Mouse (Mus musculus) limb, embryonic 12.5 days (tissue): ENCODE results near the gene Tex264. TPM values are rescaled to one million over a fixed set of nuclear protein-coding genes. Genes with fewer than 3 reads are reported as not detected.

ENCODE experiments used
- ATAC-seq: fragments of 200-750 bp; cut with Nextera tagmentation; 2 replicates; pipeline ENCODE4 v1.8.0; 2017; ENCODE audit warnings: low read depth, moderate TSS enrichment; ENCODE audit not compliant: insufficient number of reproducible peaks, insufficient read depth, low FRiP score, low TSS enrichment
- H3K27ac ChIP-seq: fragments of 300-500 bp; sonication (generic); 2 replicates; pipeline ENCODE4 v1.5.1; 2016; ENCODE audit warnings: mild to moderate bottlenecking, moderate library complexity
- H3K27me3 ChIP-seq: fragments of 300-500 bp; sonication (generic); 2 replicates; pipeline ENCODE4 v1.6.1; 2016; ENCODE audit warnings: mild to moderate bottlenecking, moderate library complexity
- H3K36me3 ChIP-seq: fragments of 300-500 bp; sonication (generic); 2 replicates; pipeline ENCODE4 v1.6.1; 2016; ENCODE audit warnings: mild to moderate bottlenecking, moderate library complexity
- H3K4me1 ChIP-seq: fragments of 300-500 bp; sonication (generic); replicated peaks from 2 replicates; pipeline ENCODE4 v1.6.1; 2016
- H3K4me2 ChIP-seq: fragments of 300-500 bp; sonication (generic); 2 replicates; pipeline ENCODE4 v1.6.1; 2016; ENCODE audit warnings: mild to moderate bottlenecking, moderate library complexity
- H3K4me3 ChIP-seq: fragments of 300-500 bp; sonication (generic); replicated peaks from 2 replicates; pipeline ENCODE4 v1.5.1; 2016; ENCODE audit warnings: mild to moderate bottlenecking
- H3K9ac ChIP-seq: fragments of 300-500 bp; sonication (generic); replicated peaks from 2 replicates; pipeline ENCODE4 v1.6.1; 2016; ENCODE audit warnings: mild to moderate bottlenecking, moderate library complexity
- H3K9me3 ChIP-seq: fragments of 300-500 bp; sonication (generic); 2 replicates; pipeline ENCODE4 v1.6.1; 2016; ENCODE audit warnings: mild to moderate bottlenecking, moderate library complexity
- WGBS: fragments of 180-500 bp; shearing (Covaris S2); methylation state at CpG from one replicate; pipeline ENCODE4 v1.1.7; 2016; 5-methylcytosine and 5-hydroxymethylcytosine counted together
- polyA plus RNA-seq: library from polyadenylated mRNA; unstranded; fragments of >200 nt; fragmentation: Nextera tagmentation; extraction: Ambion mirVana; gene quantifications from 2 replicates; pipeline ENCODE4 v1.2.1, GENCODE M21; 2016

Gene Tex264
- polyA plus RNA-seq, 1 experiment from 2014 or later = 36.8 TPM

DNA sequence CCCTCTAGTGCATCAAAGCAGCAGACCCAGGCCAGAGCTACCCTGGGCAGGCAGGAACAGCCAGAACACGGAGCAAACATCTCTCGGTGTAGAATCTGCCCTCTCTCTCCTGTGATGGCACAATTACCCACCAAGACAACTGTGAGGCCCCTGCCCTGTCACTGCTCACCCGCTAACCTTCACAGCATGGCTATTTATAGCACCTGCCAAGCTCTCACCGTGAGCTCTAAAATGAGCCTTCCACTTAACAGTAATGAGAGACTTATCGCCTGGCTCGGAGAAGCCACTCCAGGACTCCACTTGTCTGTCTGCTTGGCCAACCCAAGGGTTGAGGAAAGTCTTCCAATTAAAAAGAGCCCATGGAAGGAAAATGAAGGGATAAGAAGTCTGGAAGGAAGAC lies 22.5 kb downstream of the Tex264 start:
- no peak overlapping the region for H3K4me2 ChIP-seq
- 75% methylated on average over 6 of the region's 6 CpGs for WGBS
- H3K27me3 ChIP-seq = no peaks in the 10 kb centered on the region
- peaks cover 87% of the 10 kb centered on the region for H3K36me3 ChIP-seq
- H3K4me1 ChIP-seq = no peaks in the 10 kb centered on the region
- H3K27ac ChIP-seq = no peak overlapping the region
- no peak overlapping the region for H3K4me3 ChIP-seq
- no peak overlapping the region for H3K9ac ChIP-seq
- no peaks in the 10 kb centered on the region for H3K9me3 ChIP-seq
- ATAC-seq = no peak

DNA sequence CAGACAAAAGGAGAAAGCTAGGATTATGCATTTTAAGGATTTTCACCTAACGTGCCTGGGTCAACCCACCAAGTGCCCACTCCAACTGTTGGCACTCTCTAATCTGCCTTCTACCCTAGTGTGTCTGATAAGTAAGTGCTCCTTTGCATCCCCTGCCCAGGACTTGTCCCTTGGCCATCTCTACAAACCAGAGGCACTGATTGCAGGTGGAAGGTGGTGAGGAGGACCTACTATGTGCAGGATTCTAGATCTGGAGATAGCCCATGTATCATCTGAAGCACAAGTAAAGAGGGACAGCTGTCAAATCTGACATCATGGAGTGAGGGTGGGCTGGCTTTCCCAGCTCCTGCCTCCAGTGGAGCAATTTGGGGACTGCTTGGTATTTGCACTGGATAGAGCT lies 25.8 kb downstream of the Tex264 start:
- 93% methylated on average over 1 of the region's 1 CpGs for WGBS
- no peak overlapping the region for H3K4me2 ChIP-seq
- no peak overlapping the region for H3K9ac ChIP-seq
- H3K9me3 ChIP-seq = no peaks in the 10 kb centered on the region
- H3K36me3 ChIP-seq = peaks cover 65% of the 10 kb centered on the region
- no peak overlapping the region for H3K4me3 ChIP-seq
- H3K27ac ChIP-seq = no peak overlapping the region
- peaks cover 21% of the 10 kb centered on the region for H3K27me3 ChIP-seq
- ATAC-seq = no peak
- peaks cover 8% of the 10 kb centered on the region for H3K4me1 ChIP-seq

DNA sequence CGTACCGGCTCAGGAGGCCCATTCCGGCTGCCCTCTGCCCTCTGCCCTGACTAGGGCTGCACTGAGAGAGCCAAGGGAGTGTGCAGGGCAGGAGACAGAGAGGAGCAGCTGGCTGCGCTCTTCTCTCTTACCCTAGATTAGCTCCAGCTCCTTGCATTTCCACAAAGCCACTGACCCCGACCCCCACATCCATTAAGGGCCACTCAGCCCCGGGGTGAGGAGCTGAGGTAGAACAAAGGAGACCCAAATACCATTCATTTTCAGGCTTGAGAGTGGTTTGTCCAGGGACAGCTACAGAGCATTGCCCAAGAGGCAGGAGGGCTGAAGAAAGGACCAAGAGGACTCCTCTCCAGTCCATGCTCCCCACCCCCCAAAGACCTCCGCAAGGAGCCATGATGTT lies 26.3 kb downstream of the Tex264 start:
- no peak overlapping the region for H3K27ac ChIP-seq
- no peaks in the 10 kb centered on the region for H3K9me3 ChIP-seq
- H3K9ac ChIP-seq = no peak overlapping the region
- WGBS = 77% methylated on average over 7 of the region's 7 CpGs
- no peak overlapping the region for H3K4me3 ChIP-seq
- H3K4me2 ChIP-seq = no peak overlapping the region
- no peak for ATAC-seq
- H3K4me1 ChIP-seq = peaks cover 8% of the 10 kb centered on the region
- peaks cover 26% of the 10 kb centered on the region for H3K27me3 ChIP-seq
- peaks cover 60% of the 10 kb centered on the region for H3K36me3 ChIP-seq

DNA sequence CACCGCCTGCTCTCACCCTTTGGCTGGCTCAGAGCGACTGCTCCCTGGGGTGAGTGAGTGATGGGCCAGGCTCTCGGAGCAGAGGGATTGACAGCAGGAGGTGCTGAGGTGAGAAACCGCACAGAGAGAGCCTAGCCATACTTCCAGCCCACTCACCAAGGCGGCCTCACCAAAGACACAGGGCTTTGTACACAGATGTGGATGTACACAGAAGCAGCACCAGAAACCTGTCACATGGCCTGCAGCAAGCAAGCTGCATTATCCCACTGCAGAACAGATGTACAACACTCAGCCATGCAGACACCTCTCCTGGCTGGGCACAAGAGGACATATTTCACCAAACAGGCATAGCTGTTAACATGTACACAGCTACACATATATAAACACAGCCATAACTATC lies 28.1 kb downstream of the Tex264 start:
- Histone ChIP-seq H3K4me3 (no peak overlapping the region), H3K4me1 (peaks cover 8% of the 10 kb centered on the region), H3K36me3 (peaks cover 48% of the 10 kb centered on the region), H3K27ac (no peak overlapping the region), H3K9ac (no peak overlapping the region), H3K9me3 (no peaks in the 10 kb centered on the region), H3K4me2 (no peak overlapping the region), H3K27me3 (peaks cover 43% of the 10 kb centered on the region)
- no peak for ATAC-seq
- WGBS = 32% methylated on average over 5 of the region's 5 CpGs

DNA sequence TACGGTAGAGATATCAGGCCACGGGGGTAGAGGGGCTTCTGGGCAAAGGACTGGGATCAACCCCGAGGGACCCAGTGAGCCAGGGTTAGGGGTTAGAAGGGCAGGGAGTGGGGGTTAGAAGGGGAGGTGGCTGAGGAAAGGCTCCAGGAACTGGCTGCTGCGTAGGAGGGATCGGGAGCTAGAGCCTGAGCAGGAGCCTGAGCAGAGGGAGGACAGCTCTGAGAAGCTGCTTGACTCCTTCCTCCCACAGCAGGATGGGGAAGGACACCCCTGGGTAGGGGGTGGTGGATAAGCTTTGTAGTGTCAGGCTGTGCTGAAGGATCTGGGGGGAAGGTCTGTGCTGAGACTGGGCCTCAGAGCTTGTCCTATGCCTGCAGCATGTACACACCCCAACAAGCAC lies 28.9 kb downstream of the Tex264 start:
- ATAC-seq = no peak
- Histone ChIP-seq H3K9ac (no peak overlapping the region), H3K4me2 (no peak overlapping the region), H3K27ac (no peak overlapping the region), H3K36me3 (peaks cover 40% of the 10 kb centered on the region), H3K9me3 (no peaks in the 10 kb centered on the region), H3K4me3 (no peak overlapping the region), H3K27me3 (peaks cover 49% of the 10 kb centered on the region), H3K4me1 (peaks cover 8% of the 10 kb centered on the region)
- 49% methylated on average over 5 of the region's 5 CpGs for WGBS

DNA sequence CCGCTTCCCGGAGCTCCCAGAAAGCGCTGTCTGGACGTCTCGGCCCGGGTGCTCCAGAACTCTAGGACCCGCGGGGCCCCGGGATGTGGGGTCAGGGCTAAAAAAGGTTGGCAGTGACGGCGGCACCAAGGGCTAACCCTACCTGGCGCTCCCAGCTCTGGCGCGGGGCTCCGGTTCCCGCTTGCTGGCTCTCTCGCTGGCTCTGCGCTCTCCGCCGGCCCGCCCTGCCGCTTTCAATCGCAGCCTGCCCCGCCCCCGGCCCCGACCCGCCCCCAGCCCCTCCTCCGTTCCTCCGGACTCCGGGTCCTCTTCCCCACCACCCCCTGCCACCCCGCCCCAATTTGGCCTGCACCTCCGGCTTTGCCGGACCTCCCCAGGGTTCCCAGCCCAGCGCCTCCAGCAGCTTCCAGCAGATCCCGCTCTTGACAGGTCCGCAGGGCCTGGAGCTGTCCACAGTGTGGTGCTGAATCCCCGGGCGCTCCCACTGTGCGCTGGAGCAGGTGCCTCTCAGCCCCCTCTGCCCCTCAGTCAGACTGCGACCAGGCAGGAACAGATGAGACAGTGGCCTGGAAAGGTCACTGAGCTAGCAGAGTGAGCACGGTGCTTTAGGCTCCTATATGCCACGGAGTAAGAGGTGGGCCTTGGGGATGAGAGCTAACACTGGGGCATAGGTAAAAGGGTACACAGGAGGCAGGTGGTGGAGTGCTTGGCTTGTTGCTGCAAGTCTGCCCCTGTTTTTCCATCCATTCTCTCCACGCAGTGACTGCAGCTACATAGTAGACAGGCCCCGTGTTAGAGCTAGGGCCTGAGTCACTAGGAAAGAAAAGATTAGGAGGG lies 29.6 kb downstream of the Tex264 start, which contains the start of gene Grm2:
Grm2 (minus strand) TSS at position 199 of the 837 bp plus-strand sequence.
- 0 out of 2 replicates have a peak within 1 kb of the TSS, but pooled peaks have one; percentile 18 for H3K9ac ChIP-seq
- peak within 1 kb of the TSS; percentile 64 for H3K4me2 ChIP-seq
- no peaks in the 10 kb centered on the region for H3K9me3 ChIP-seq
- H3K4me3 ChIP-seq = peak within 1 kb of the TSS; percentile 34
- no peak within 1 kb of the TSS for H3K27ac ChIP-seq
- WGBS = 2% methylated on average over 36 of the region's 44 CpGs
- H3K4me1 ChIP-seq = peaks cover 8% of the 10 kb centered on the region
- peaks cover 51% of the 10 kb centered on the region for H3K27me3 ChIP-seq
- ATAC-seq = peak; percentile 84; the same call in 1 of the 2 replicates
- peaks cover 33% of the 10 kb centered on the region for H3K36me3 ChIP-seq

DNA sequence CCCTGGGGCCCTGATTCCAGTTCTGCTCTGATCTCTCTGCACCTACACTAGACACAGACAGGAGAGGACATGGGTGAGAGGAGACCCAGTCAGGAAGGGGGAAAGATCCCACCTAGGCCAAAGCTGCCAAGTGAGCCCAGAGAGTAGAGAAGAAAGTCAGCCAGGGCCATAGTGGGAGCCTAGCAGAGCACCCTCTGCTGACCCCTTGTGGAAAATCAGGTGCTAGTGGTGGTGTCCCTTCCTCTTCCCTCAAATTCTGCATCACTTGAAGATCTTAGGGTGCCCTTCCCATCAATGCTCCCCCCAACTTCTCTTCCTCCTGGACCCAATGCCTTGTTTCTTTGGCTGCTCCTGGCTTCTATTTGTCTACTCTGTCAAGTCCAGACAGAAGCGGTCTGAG lies 33.0 kb downstream of the Tex264 start:
- Histone ChIP-seq H3K36me3 (no peaks in the 10 kb centered on the region), H3K27me3 (peaks cover 54% of the 10 kb centered on the region), H3K9ac (no peak overlapping the region), H3K27ac (no peak overlapping the region), H3K9me3 (no peaks in the 10 kb centered on the region), H3K4me1 (peaks cover 8% of the 10 kb centered on the region), H3K4me3 (no peak overlapping the region), H3K4me2 (no peak overlapping the region)
- no peak for ATAC-seq
- WGBS = 55% methylated on average over 1 of the region's 1 CpGs

DNA sequence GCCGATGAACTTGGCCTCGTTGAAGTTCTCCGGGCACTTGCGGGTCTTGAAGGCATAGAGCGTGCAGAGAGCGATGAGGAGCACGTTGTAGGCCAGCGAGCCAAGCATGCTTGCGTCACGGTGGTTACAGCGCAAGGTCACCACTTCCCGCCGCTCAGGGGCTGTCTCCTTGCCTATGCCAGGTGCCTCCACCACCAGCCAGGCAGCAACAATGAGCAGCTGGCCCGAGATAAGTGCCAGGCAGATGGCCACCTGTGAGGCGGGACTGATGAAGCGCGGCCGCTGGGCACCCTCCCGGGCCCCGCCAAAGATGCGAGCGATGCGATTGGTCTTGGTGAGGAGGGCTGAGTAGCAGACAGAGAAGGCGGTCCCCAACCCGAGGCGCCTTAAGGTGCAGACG lies 38.5 kb downstream of the Tex264 start:
- H3K9ac ChIP-seq = no peak overlapping the region
- H3K36me3 ChIP-seq = no peaks in the 10 kb centered on the region
- H3K9me3 ChIP-seq = no peaks in the 10 kb centered on the region
- ATAC-seq = no peak
- H3K27me3 ChIP-seq = peaks cover 25% of the 10 kb centered on the region
- H3K27ac ChIP-seq = no peak overlapping the region
- no peaks in the 10 kb centered on the region for H3K4me1 ChIP-seq
- 67% methylated on average over 27 of the region's 27 CpGs for WGBS
- H3K4me3 ChIP-seq = no peak overlapping the region
- no peak overlapping the region for H3K4me2 ChIP-seq

DNA sequence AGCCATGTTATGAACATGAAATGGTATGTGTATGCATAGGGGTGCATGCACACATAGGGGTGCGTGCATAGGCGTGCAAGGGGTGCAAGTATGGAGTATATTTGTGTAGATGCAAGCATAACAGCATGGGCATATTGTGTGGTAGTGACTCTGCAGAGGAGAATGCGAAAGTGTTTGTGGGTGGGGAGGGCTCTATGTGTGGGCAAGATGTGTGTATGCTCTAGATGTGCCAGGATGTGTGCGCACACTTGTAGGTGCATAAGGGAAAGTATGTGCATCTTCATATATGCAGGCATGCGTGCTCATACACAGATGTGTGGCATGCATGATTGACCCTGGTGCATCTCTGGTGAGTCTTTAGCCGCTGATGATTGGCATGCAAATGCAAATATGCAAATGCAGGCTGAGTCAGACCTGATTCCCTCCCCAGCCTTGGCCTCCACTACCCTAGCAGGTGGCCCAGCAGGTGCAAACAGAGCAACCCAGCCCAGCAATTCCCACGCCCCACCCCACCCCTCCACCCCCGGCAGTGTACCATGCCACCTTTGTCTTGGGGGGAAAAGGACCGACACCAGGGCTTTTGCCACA lies 39.9 kb downstream of the Tex264 start:
- H3K4me1 ChIP-seq = no peaks in the 10 kb centered on the region
- H3K4me3 ChIP-seq = no peak overlapping the region
- no peak for ATAC-seq
- H3K36me3 ChIP-seq = no peaks in the 10 kb centered on the region
- WGBS = 82% methylated on average over 9 of the region's 9 CpGs
- H3K4me2 ChIP-seq = no peak overlapping the region
- H3K27me3 ChIP-seq = peaks cover 19% of the 10 kb centered on the region
- H3K9me3 ChIP-seq = no peaks in the 10 kb centered on the region
- no peak overlapping the region for H3K27ac ChIP-seq
- no peak overlapping the region for H3K9ac ChIP-seq

DNA sequence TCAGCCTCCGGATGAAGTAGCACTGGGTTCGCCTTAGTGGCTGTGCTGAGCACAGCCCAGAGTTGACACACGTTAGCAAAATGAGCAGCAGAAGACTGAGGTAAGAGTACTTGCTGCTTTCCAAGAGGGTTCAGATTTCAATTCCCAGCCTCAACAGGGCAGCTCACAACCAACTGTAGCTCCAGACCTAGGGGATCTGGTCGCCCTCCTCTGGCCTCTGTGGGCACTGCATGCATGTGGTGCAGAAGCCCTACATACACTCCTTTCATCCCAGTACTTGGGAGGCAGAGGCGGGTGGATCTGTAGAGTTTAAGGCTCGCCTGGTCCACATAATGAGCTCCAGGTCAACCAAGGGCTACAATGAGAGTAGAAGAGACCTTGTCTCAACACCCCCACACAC lies 41.9 kb downstream of the Tex264 start:
- no peaks in the 10 kb centered on the region for H3K36me3 ChIP-seq

DNA sequence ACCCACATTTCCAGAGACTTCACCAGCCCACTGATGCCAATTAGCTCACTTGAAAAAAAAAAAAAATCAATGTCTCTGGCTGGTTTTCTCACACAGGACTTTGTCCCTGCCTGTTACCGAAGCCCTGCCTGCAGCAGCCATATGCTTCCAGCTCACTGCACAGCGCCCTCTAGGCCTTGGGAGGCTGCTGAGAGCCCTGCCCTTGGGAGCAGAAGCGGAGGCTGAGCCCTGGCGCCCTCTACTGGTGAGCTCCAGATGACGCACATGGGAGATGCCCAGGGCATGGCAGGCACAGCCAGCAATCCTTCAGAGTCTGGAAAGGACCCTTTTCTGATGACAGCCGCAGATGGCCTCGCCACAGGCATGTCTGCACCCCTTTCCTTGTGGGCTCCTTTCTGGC lies 42.6 kb downstream of the Tex264 start:
- H3K4me2 ChIP-seq = no peak overlapping the region
- H3K4me3 ChIP-seq = no peak overlapping the region
- peaks cover 19% of the 10 kb centered on the region for H3K27me3 ChIP-seq
- WGBS = 29% methylated on average over 7 of the region's 7 CpGs
- ATAC-seq = no peak
- H3K4me1 ChIP-seq = no peaks in the 10 kb centered on the region
- H3K9ac ChIP-seq = no peak overlapping the region
- no peaks in the 10 kb centered on the region for H3K36me3 ChIP-seq
- H3K27ac ChIP-seq = no peak overlapping the region
- no peaks in the 10 kb centered on the region for H3K9me3 ChIP-seq

More for the DNA sequence above, 41.9 kb downstream of the Tex264 start:
- Histone ChIP-seq H3K9ac (no peak overlapping the region), H3K27ac (no peak overlapping the region), H3K4me1 (no peaks in the 10 kb centered on the region), H3K9me3 (no peaks in the 10 kb centered on the region), H3K4me3 (no peak overlapping the region), H3K4me2 (no peak overlapping the region), H3K27me3 (peaks cover 19% of the 10 kb centered on the region)
- 64% methylated on average over 6 of the region's 6 CpGs for WGBS
- no peak for ATAC-seq
